Mouse (Mus musculus): ENCODE measurements around the gene Smad3. TPM values are rescaled to one million over a fixed set of nuclear protein-coding genes. Genes with fewer than 3 reads are reported as not detected.

The Smad3 gene
- total and polyA plus RNA-seq, 3 experiments = 7.5 to 10.2 TPM; not detected in 1

DNA sequence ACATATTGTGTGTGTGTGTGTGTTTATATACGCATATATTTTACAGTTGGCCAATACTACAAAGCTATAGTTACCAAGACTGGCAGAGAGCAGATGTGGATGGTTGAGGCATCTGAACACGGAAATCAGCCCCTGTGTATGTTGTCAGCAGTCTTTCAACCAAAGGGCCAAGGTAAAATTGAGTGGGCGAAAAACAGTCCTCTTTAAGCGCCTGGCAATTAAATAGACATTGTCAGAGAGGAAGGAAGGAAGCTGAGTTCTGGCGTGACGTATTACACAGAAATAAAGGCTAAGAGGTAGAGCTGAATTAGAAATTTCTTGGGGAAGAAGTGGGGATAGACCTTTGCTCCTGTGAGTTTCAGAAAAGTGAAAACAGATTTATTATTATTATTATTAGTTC, 43.2 kb downstream of the Smad3 start:
- Histone ChIP-seq H3K4me3 (ENCODE audit: control insufficient read depth in 1 of 2, insufficient read depth in 1 of 2, low read depth in 2 of 2, low read length in 2 of 2) (no peak overlapping the region), H3K9me3 (replicated peaks; ENCODE audit: insufficient read depth, low read length) (no peaks in the 10 kb centered on the region), H3K4me1 (ENCODE audit: control insufficient read depth in 1 of 2, insufficient read depth in 2 of 2, low read length in 2 of 2) (peaks cover 3 to 10% of the 10 kb centered on the region in 2 experiments; a peak in 3 of 4 replicates), H3K79me2 (ENCODE audit: control insufficient read depth, insufficient read depth, low read length, poor library complexity) (no peaks in the 10 kb centered on the region), H3K27ac (ENCODE audit: control insufficient read depth, low read depth, low read length) (no peak overlapping the region), H3K27me3 (ENCODE audit: control insufficient read depth in 1 of 2, insufficient read depth in 2 of 2, low read length in 2 of 2) (no peaks in the 10 kb centered on the region), H3K36me3 (ENCODE audit: control insufficient read depth in 1 of 2, insufficient read depth in 2 of 2, low read length in 2 of 2) (peaks cover 0 to 2% of the 10 kb centered on the region in 2 experiments; a peak in 1 of 4 replicates), H3K9ac (ENCODE audit: control insufficient read depth, low read depth, low read length, poor library complexity, severe bottlenecking) (no peak overlapping the region)
- DNase-seq (ENCODE audit: low read depth, low spot score) = no peak
- TF ChIP-seq ZNF384 (IDR thresholded peaks at IDR 0.05; ENCODE audit: low read depth, low read length) = no peak
- no peak for TF ChIP-seq ZMIZ1 (IDR thresholded peaks at IDR 0.05; ENCODE audit: low read depth, low read length)
- TF ChIP-seq RAD21 (IDR thresholded peaks at IDR 0.05; ENCODE audit: low read depth, low read length) = no peak
- TF ChIP-seq GABPA (IDR thresholded peaks at IDR 0.05; ENCODE audit: low read depth, low read length) = no peak
- no peak for TF ChIP-seq TBP (IDR thresholded peaks at IDR 0.05; ENCODE audit: low read depth, low read length)
- no peak for TF ChIP-seq HCFC1 (IDR thresholded peaks at IDR 0.05; ENCODE audit: low read depth, low read length)
- no peak for TF ChIP-seq JUND (IDR thresholded peaks at IDR 0.05; ENCODE audit: low read depth, low read length)
- TF ChIP-seq MYC (IDR thresholded peaks at IDR 0.05; ENCODE audit: low read depth, low read length) = no peak
- TF ChIP-seq MAZ (IDR thresholded peaks at IDR 0.05; ENCODE audit: low read depth, low read length) = no peak
- TF ChIP-seq POLR2A (IDR thresholded peaks at IDR 0.05; ENCODE audit: control insufficient read depth in 1 of 2, insufficient read depth in 1 of 2, low read depth in 1 of 2, low read length in 2 of 2, poor library complexity in 1 of 2) = no peak
- no peak for TF ChIP-seq ZKSCAN1 (IDR thresholded peaks at IDR 0.05; ENCODE audit: low read depth, low read length)
- TF ChIP-seq MAFK (IDR thresholded peaks at IDR 0.05; ENCODE audit: borderline replicate concordance, low read depth, low read length) = no peak
- TF ChIP-seq ETS1 (IDR thresholded peaks at IDR 0.05; ENCODE audit: low read depth, low read length) = no peak
- TF ChIP-seq GATA1 (IDR thresholded peaks at IDR 0.05; ENCODE audit: low read depth, low read length) = no peak
- no peak for TF ChIP-seq USF2 (IDR thresholded peaks at IDR 0.05; ENCODE audit: borderline replicate concordance in 1 of 2, insufficient read depth in 1 of 2, low read depth in 1 of 2, low read length in 2 of 2)
- no peak for TF ChIP-seq UBTF (IDR thresholded peaks at IDR 0.05; ENCODE audit: borderline replicate concordance, insufficient read depth, low read depth, low read length)

- no peaks in the 10 kb centered on the region for H3K9me3 ChIP-seq (replicated peaks; ENCODE audit: insufficient read depth, low read length)
- no peak overlapping the region for H3K4me3 ChIP-seq (ENCODE audit: control insufficient read depth in 1 of 2, insufficient read depth in 1 of 2, low read depth in 2 of 2, low read length in 2 of 2)
- DNase-seq (ENCODE audit: low read depth, low spot score) = no peak
Measured at GRCm38 (mm10) chr9:63712838-63713237, 45.0 kb downstream of the Smad3 start.

More at GRCm38 (mm10) chr9:63712838-63713237, 45.0 kb downstream of the Smad3 start:
- Histone ChIP-seq H3K27ac (ENCODE audit: control insufficient read depth, low read depth, low read length) (no peak overlapping the region), H3K27me3 (ENCODE audit: control insufficient read depth in 1 of 2, insufficient read depth in 2 of 2, low read length in 2 of 2) (no peaks in the 10 kb centered on the region), H3K4me1 (ENCODE audit: control insufficient read depth in 1 of 2, insufficient read depth in 2 of 2, low read length in 2 of 2) (peaks cover 3 to 10% of the 10 kb centered on the region in 2 experiments; a peak in 3 of 4 replicates), H3K36me3 (ENCODE audit: control insufficient read depth in 1 of 2, insufficient read depth in 2 of 2, low read length in 2 of 2) (peaks cover 0 to 2% of the 10 kb centered on the region in 2 experiments; a peak in 1 of 4 replicates), H3K79me2 (ENCODE audit: control insufficient read depth, insufficient read depth, low read length, poor library complexity) (no peaks in the 10 kb centered on the region), H3K9ac (ENCODE audit: control insufficient read depth, low read depth, low read length, poor library complexity, severe bottlenecking) (no peak overlapping the region)
- TF ChIP-seq UBTF (IDR thresholded peaks at IDR 0.05; ENCODE audit: borderline replicate concordance, insufficient read depth, low read depth, low read length) = no peak
- no peak for TF ChIP-seq MAX (IDR thresholded peaks at IDR 0.05; ENCODE audit: low read length)
- TF ChIP-seq MAFK (IDR thresholded peaks at IDR 0.05; ENCODE audit: borderline replicate concordance, low read depth, low read length) = no peak
- no peak for TF ChIP-seq ZC3H11A (IDR thresholded peaks at IDR 0.05; ENCODE audit: low read depth, low read length)
- no peak for TF ChIP-seq SIN3A (IDR thresholded peaks at IDR 0.05; ENCODE audit: low read length)
- no peak for TF ChIP-seq ELF1 (IDR thresholded peaks at IDR 0.05; ENCODE audit: low read depth, low read length)
- TF ChIP-seq GABPA (IDR thresholded peaks at IDR 0.05; ENCODE audit: low read depth, low read length) = no peak
- TF ChIP-seq RCOR1 (IDR thresholded peaks at IDR 0.05; ENCODE audit: low read depth, low read length) = no peak
- TF ChIP-seq POLR2AphosphoS5 (IDR thresholded peaks at IDR 0.05; ENCODE audit: borderline replicate concordance, low read depth, low read length) = no peak
- TF ChIP-seq POLR2A (IDR thresholded peaks at IDR 0.05; ENCODE audit: control insufficient read depth in 1 of 2, insufficient read depth in 1 of 2, low read depth in 1 of 2, low read length in 2 of 2, poor library complexity in 1 of 2) = no peak
